Mouse (Mus musculus): Measurements from ENCODE around the gene Trmt2a. TPM values are rescaled to one million over a fixed set of nuclear protein-coding genes. Genes with fewer than 3 reads are reported as not detected.
A peak's percentile ranks its signal among the peaks of the same experiment; 100 is the strongest.

Trmt2a gene
- total and polyA plus RNA-seq, 2 experiments from 2014 or later: 55.5 to 67.6 TPM

- ATAC-seq (ENCODE audit: low FRiP score) (no peak), DNase-seq (ENCODE audit: low spot score) (no peak)
- Histone ChIP-seq H3K4me3 (ENCODE audit: low read depth, low read length) (peak overlapping the region; percentile 94; the same call in 1 of the 2 replicates), H3K9me3 (ENCODE audit: low read length) (no peaks in the 10 kb centered on the region), H3K4me1 (ENCODE audit: insufficient read depth, low read length) (peaks cover 17% of the 10 kb centered on the region; the same call in 1 of the 2 replicates), H3K36me3 (ENCODE audit: insufficient read depth, low read length) (peaks cover 6% of the 10 kb centered on the region; the same call in 1 of the 2 replicates), H3K9ac (replicated peaks; ENCODE audit: low read length, poor library complexity, severe bottlenecking) (no peak overlapping the region), H3K27me3 (ENCODE audit: insufficient read depth, low read length) (no peaks in the 10 kb centered on the region), H3K4me2 (ENCODE audit: low read depth, low read length, poor library complexity, severe bottlenecking) (peak overlapping the region; percentile 82), H3K27ac (ENCODE audit: low read depth, low read length) (no peak overlapping the region)
- 47% methylated on average over 1 of the region's 1 CpGs for WGBS
- TF ChIP-seq CTCF (IDR thresholded peaks at IDR 0.05): no peak
Measured at GRCm38 (mm10) chr16:18233451-18233850, 15.0 kb upstream of the Trmt2a start.

- H3K4me2 ChIP-seq (ENCODE audit: low read depth, low read length, poor library complexity, severe bottlenecking): peak overlapping the region; percentile 82
- no peaks in the 10 kb centered on the region for H3K9me3 ChIP-seq (ENCODE audit: low read length)
- DNase-seq (ENCODE audit: low spot score) (no peak), ATAC-seq (ENCODE audit: low FRiP score) (peak; percentile 33; the same call in 1 of the 2 replicates)
- no peak for TF ChIP-seq CTCF (IDR thresholded peaks at IDR 0.05)
- peaks cover 10% of the 10 kb centered on the region; the same call in 1 of the 2 replicates for H3K36me3 ChIP-seq (ENCODE audit: insufficient read depth, low read length)
- H3K4me3 ChIP-seq (ENCODE audit: low read depth, low read length): peak overlapping the region; percentile 94
- H3K27me3 ChIP-seq (ENCODE audit: insufficient read depth, low read length): no peaks in the 10 kb centered on the region
- peak overlapping the region; percentile 85 for H3K27ac ChIP-seq (ENCODE audit: low read depth, low read length)
- WGBS: 19% methylated on average over 13 of the region's 13 CpGs
- H3K9ac ChIP-seq (replicated peaks; ENCODE audit: low read length, poor library complexity, severe bottlenecking): peak overlapping the region; percentile 95
- H3K4me1 ChIP-seq (ENCODE audit: insufficient read depth, low read length): peaks cover 17% of the 10 kb centered on the region; the same call in 1 of the 2 replicates
Measured at GRCm38 (mm10) chr16:18233919-18234670, 14.4 kb upstream of the Trmt2a start.

- peaks cover 17% of the 10 kb centered on the region; the same call in 1 of the 2 replicates for H3K4me1 ChIP-seq (ENCODE audit: insufficient read depth, low read length)
- DNase-seq (ENCODE audit: low spot score): peak; percentile 85
- peak; percentile 86 for ATAC-seq (ENCODE audit: low FRiP score)
- TF ChIP-seq CTCF (IDR thresholded peaks at IDR 0.05): no peak
- 2% methylated on average over 49 of the region's 79 CpGs for WGBS
- peak within 1 kb of the TSS; percentile 95 for H3K9ac ChIP-seq (replicated peaks; ENCODE audit: low read length, poor library complexity, severe bottlenecking)
- H3K27ac ChIP-seq (ENCODE audit: low read depth, low read length): peak within 1 kb of the TSS; percentile 85
- H3K9me3 ChIP-seq (ENCODE audit: low read length): no peaks in the 10 kb centered on the region
- peaks cover 15% of the 10 kb centered on the region; the same call in 1 of the 2 replicates for H3K36me3 ChIP-seq (ENCODE audit: insufficient read depth, low read length)
- no peaks in the 10 kb centered on the region for H3K27me3 ChIP-seq (ENCODE audit: insufficient read depth, low read length)
- peak within 1 kb of the TSS; percentile 94 for H3K4me3 ChIP-seq (ENCODE audit: low read depth, low read length)
- peak within 1 kb of the TSS; percentile 82 for H3K4me2 ChIP-seq (ENCODE audit: low read depth, low read length, poor library complexity, severe bottlenecking)
Measured at GRCm38 (mm10) chr16:18234671-18235388, 13.6 kb upstream of the Trmt2a start, which contains the start of gene Zdhhc8. TSS of gene Zdhhc8 (minus strand) at chr16:18235136.

DNA sequence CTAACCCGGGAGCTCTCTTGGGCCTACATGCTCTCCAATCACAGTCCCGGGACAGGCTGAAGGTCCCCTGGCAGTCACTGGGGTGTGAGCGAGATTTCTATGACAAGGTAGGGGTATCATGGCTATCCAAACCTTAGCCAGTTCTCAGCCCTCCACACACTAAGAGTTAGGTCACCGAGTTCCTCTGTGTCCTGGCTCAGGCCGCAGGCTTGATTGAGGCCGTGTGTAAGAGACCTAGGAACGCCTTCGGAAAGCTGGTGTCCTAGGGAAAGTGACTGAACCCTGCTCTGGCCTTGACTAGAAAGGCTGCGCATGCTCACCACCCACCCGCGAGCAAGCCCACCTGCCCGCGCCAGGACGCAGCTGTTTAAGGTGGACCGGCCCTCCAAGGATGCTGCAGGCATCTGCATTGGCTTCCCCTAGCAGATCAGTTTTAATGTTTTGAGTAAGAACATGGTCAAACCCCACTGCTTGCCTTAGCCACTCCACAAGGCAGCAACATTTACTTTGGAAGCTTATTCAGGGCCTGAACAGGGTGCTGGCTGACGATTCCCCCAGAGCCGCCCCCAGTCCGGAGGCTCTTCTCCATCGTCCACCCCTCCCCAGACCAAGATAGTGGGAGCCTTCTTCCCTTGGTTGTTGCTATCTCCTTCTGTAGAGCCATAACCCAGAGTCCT lies 13.0 kb upstream of the Trmt2a start:
- Histone ChIP-seq H3K36me3 (ENCODE audit: insufficient read depth, low read length) (peaks cover 21% of the 10 kb centered on the region), H3K27me3 (ENCODE audit: insufficient read depth, low read length) (no peaks in the 10 kb centered on the region), H3K4me3 (ENCODE audit: low read depth, low read length) (peak overlapping the region; percentile 94), H3K9me3 (ENCODE audit: low read length) (no peaks in the 10 kb centered on the region), H3K4me1 (ENCODE audit: insufficient read depth, low read length) (peaks cover 17% of the 10 kb centered on the region; the same call in 1 of the 2 replicates), H3K4me2 (ENCODE audit: low read depth, low read length, poor library complexity, severe bottlenecking) (peak overlapping the region; percentile 82), H3K27ac (ENCODE audit: low read depth, low read length) (peak overlapping the region; percentile 85), H3K9ac (replicated peaks; ENCODE audit: low read length, poor library complexity, severe bottlenecking) (peak overlapping the region; percentile 95)
- 1% methylated on average over 19 of the region's 19 CpGs for WGBS
- ATAC-seq (ENCODE audit: low FRiP score) (peak; percentile 79), DNase-seq (ENCODE audit: low spot score) (peak; percentile 86)
- TF ChIP-seq CTCF (IDR thresholded peaks at IDR 0.05): no peak

DNA sequence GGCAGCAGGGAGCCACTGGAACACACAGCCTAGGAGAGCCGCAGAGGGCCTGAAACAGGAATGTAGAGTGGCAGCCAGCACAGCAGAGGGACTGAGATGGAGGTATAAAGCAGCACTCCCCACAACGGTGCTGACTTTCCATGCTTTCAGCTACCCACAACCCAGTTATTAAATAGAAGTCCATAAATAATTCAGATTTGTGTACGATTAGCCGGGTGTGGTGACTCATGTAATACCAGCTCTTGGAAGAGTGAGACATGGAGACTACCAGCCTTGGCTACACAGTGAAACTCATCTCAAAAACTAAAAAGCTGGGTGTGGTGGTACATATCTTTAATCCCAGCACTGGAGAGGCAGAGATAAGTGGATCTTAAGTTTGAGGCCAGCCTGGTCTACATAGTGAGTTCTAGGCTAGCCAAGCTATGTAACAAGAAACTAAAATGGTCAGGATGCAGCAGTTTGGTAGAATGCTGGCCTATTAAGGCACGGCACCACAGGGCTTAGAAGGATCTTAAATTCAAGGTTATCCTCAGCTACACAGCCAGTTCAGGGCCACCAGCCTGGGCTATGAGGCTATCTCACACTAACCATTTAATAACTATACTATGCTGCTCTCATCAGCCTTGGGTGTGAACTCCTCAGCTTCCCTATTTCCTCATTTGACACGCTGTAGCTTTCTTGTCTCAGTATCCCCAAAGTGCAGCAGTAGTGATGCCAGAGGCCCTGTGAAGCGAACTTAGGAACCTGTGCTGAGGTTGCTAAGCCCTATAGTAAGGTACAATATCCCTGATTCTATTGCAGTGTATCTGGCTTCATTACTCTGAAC lies 11.6 kb upstream of the Trmt2a start:
- peaks cover 33% of the 10 kb centered on the region for H3K36me3 ChIP-seq (ENCODE audit: insufficient read depth, low read length)
- no peak for TF ChIP-seq CTCF (IDR thresholded peaks at IDR 0.05)
- WGBS: 79% methylated on average over 7 of the region's 7 CpGs
- H3K27ac ChIP-seq (ENCODE audit: low read depth, low read length): no peak overlapping the region
- peaks cover 13% of the 10 kb centered on the region; the same call in 1 of the 2 replicates for H3K4me1 ChIP-seq (ENCODE audit: insufficient read depth, low read length)
- no peak for DNase-seq (ENCODE audit: low spot score)
- H3K9me3 ChIP-seq (ENCODE audit: low read length): no peaks in the 10 kb centered on the region
- H3K4me2 ChIP-seq (ENCODE audit: low read depth, low read length, poor library complexity, severe bottlenecking): no peak overlapping the region
- H3K27me3 ChIP-seq (ENCODE audit: insufficient read depth, low read length): no peaks in the 10 kb centered on the region
- ATAC-seq (ENCODE audit: low FRiP score): no peak
- H3K4me3 ChIP-seq (ENCODE audit: low read depth, low read length): no peak overlapping the region
- no peak overlapping the region for H3K9ac ChIP-seq (replicated peaks; ENCODE audit: low read length, poor library complexity, severe bottlenecking)
